Mouse (Mus musculus) right cerebral cortex, postnatal 25 days (tissue): ENCODE results near the gene Vopp1.

Experiments
- DNase-seq: peaks from one replicate; pipeline ENCODE4 v3.0.0; 2022

The Vopp1 gene

DNA sequence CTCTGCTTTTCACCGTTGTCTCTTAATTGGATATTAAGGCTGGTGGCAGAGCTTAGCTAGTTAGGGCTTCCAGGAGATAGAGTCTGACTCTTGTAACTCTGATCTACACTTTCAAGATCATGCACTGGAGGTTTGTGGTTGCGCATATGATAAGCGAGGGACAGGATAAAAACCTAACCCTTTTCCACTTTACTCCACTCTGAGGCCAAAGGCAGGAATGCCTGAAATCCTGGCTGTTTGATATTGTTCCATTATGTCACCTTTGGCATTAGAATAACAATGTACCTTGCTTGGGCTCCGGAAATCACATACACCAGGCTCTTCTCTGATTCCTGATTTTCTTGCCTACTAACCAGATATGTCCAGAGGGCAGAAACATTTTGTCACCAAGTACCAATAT lies 123.3 kb downstream of the Vopp1 start:
- DNase-seq = no peak

DNA sequence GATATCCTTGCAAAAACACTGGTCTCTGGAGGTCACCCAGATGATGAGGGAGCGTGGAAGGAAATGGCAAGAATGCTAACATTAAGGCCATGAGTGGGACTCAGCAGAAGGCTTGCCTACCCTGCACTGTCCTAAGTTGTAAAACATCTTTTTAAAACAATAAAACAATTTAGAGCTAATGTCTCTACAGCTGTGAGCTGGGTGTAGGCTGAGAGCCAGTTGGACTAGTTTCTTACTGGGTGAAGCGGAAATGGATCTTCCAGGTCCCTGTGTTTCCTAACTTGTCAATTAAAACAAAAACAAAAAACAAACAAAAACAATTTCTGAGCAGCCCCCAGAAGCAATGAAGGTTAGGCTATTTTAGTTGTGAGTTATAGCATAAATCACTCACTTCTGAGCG lies 131.8 kb downstream of the Vopp1 start:
- DNase-seq = no peak

DNA sequence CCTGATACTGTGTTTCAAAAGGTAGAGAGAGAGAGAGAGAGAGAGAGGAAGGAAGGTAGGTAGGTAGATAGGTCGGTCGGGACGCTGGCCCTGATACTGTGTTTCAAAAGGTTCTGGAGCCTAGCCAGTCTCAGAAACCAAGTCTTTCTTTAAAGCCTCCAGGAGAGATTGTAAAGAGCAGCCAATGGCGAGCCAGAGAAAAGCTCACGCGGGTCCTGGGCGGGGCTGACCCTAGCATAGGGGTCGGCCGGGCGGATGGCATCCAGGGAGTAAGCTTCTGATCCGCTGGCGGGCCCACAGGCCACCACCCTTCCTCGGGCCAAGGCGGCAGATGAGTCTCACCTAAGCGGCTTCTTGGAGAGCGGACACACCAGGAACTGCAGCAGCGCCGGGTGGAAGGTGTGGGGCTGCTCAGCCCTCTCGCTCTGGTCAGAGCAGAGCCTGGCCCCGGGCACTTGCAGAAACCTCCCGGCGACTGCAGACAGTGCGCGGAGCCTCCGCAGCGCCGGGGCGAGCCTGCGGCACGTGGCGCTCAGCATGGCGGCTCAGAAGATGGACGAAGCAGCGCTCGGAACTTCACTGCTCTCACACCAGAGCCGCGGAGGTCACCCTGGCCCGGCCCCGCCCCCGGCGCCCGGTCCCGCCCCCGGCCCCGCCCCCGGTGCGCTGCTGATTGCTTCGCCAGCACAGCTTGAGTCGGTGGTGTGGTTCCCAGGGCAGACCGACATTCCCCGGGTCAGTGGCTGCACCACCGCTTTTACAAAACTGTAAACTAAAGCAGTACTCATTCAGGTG lies 133.3 kb downstream of the Vopp1 start, which contains the start of gene Pyurf:
Pyurf (minus strand) TSS at position 612 of the 795 bp plus-strand sequence.
- DNase-seq = peak; percentile 79

DNA sequence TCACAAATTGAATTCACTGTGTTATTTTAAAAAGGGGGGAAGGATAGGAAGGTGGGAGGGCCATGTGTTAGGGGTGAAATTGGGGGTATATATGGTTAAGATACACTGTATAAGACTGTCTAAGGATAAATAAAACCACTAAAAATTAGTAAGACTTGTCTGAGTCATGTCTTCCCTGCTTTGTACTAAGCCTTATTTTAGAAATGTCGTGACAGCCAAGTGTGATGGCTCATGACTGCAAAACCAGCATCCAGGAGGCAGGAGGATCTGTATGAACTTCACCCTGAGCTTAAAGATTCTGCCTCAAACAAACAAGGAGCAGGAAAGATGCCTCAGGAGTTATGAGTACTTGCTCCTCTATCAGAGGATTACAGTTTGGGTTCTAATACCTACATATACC lies 140.8 kb downstream of the Vopp1 start:
- DNase-seq = no peak
